Mouse (Mus musculus) spleen, postnatal 36 days (tissue): ENCODE measurements around the gene Slc38a4.

Experiments used
- DNase-seq, 2 experiments: peaks; one replicate each; pipeline ENCODE4 v3.0.0; 2022; ENCODE audit warnings: low spot score in 2 of 2, mixed read lengths in 1 of 2

Slc38a4 gene

DNA sequence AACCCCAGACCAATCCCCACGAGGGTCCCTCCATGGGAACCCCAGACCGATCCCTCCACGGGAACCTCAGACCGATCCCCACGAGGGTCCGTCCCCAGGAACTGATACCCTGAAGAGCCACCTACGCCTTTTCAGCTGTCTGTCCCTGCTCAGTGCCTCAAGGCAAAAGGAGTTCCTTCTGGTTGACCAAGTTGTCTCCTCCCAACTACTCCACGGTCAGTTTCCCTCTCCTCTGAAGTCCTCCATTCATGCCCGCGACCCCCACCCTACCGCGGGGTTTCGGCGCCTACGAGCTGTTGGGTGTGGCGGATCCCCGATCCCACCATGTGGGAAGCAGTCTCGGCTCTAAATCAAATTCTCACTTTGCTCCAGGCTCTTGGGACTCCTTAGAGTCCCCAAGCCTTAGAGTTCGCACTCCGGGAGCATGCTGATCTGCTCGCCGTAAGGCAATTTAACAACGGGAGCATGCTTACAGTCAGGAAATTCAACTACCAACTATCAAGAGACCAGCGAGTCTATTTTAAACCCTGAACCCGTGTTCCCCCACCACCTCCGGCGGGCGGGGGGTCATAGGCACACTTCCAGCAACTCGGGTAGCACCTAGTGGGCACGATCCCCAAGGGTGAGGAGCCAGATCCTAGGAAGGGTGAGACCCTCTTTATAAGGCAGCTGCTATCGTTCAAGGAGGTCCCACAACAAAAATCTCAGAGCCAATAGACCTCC lies 828 bp downstream of the Slc38a4 start:
- no peak for DNase-seq

DNA sequence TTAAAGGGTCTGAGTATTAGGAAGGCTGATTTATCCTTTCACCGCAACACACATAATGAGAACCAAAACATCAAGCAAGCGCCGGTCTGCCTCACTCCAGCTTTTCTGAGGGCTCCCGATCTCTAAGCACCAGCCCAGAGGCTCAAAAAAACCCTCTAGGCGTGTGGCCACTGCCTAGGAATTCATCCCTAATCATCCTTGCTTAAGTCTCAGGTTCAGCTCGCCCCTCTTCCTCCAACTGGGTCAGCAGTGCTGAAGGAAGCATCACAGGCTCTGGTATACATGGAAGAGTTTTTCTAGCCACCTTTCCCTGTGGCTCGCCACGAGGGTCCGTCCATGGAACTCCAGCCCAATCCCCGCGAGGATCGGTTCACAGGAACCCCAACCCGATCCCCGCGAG lies 1.6 kb downstream of the Slc38a4 start:
- no peak for DNase-seq

DNA sequence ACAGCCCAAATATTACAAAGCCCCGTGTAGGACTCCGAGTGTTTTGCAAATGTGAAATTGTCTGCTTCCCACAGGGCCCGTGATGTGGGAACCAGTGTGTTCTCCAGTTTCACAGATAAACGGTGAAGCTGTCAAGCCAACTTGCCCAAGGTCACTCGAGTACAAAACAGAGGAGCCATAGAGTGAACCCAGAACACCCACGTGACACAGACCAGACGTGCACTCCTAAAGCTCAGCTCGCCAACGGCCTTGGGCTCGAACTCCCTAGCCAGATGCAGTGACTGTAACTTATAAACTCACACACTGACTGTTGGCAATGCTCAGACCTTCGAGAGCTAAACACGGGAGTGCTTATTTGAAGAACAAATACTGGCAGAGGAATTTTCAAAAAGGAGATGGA lies 5.3 kb downstream of the Slc38a4 start:
- no peak for DNase-seq

DNA sequence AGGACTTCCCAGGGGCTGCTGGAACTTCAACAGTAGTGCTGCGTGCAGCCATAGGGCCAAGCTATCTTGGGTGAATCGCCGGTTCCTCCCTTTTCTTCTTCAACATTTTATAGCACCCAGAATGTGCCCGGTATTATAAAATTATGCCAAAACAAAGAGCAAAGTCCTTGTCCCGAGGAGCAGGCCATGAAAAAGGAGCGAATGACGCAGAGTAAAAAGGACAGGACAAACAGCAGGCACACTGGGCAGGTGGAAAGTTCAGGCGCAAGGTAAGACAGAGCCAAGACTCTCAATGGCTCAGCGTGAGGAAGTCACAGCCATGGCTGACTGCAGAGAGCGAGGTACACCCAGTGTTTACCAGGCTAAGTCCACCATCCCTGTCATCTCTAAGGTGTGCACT lies 5.7 kb downstream of the Slc38a4 start:
- DNase-seq, result no peak

DNA sequence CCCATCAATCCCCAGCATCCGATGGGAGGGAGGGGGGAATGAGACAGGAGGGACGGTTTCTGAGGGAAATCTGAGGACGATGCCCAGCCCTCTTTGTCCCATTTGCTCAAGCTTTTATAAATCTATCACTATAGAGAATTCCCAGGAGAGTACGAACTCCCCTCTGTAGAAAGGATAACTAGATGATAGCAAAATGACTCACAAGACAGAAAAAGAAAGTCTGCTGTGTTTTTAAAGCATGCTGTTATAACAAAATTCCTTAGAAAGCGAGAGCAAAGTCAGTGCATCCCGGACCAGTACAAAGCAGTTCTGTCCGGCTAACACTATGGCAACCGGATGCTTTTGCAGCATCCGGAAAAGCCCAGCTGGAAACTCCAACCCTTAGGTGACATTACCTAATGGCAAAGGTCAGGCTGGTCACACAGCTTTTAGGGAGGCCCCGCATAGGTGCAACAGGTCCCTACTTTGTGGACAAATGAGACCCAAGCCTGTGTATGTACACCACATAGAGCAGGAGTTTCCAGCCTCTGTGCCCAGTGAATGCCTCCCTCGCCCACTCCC lies 6.4 kb downstream of the Slc38a4 start:
- no peak for DNase-seq

DNA sequence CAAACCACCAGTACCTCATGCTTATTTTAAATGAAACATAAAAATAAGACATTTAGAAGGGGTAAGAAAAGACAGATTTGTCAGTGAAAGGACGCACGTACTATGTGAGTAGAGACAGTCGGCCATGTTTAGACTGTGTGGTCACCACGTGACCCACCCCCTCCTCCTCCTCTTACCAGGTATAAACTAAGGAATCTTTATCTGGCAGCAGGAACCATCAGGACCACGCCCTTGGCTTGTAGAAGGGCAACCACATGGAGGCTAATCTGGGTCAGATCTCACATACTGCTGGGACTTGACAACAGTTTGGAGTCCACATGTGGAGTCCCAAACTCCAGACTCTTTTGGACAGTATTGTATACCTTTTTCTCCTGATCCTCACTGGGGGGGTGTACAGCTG lies 7.5 kb downstream of the Slc38a4 start:
- DNase-seq, result no peak

DNA sequence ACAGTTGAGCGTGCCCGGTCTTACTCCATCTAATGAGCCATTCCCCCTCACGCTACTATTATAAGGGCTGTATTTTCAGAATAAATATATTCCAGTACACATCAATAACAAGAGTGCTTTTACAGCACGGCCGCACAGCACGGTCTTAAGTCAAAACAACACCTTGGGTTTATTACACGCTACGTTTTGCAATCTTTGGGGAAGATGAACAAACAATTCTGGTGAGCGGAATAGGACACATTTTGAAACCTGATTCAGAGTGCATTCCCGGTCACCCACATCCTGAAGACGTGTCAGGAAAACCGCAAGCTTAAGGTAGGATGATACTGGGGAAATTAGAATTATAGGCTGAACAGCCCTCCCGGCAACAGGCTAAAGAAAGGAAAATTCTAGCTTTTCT lies 11.8 kb downstream of the Slc38a4 start:
- DNase-seq, result no peak

DNA sequence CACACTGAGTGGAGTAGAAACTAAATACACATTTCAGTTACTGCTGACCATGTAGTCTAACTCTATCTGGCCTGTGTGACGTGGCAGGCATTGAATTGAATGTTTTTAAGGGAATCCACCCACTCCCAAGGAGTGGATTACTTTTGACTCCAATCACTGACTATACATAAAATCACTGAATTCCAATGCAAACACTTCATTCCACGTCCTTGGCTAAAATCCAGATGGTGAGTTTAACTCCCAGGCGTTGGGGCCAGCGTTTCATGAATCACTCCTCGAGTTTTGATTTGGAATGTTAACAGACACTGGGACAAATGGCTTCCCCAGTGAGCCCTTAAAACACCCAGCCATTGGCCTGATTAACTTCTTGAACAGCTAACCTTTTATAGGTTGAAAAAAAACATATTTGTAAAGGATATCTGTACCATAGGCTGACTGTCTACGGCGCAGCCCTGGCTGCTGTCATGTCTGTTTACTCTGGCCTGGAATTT lies 13.7 kb downstream of the Slc38a4 start:
- no peak for DNase-seq

DNA sequence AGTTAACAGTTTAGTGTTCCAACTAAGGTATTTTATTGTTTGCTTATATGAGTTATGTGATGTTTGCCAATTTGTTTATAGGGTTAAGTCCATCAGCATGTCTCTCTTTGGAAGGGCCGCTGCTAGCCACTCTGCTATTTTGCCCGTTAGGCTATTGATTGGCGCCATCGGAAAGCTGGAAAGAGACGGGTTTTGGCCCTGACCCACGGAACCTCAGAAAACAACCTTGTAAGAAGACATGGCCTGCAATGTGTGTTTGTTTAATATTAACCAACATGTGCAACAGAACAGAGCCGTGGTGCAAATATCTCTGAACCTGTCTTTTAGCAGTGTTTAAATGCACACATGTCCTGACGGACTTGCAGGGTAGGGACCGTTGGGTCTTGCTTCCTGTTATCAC lies 14.6 kb downstream of the Slc38a4 start:
- no peak for DNase-seq

DNA sequence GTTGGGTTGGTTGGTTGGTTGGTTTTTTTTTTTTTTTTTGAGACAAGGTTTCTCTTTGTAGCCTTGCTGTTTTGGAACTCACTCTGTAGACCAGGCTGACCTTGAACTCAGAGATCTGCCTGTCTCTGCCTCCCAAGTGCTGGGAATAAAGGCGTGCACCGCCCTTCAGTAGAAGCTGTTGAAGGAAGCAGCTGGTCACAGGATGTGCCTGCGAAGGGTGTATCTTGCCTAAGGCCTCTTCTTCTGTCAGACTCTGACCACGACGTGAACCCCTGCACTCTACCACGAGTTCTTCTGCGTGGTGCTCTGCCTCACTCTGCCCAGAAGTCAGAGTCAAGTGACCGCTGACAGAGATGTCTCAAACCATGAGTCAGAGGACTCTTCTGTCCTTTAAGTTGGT lies 18.0 kb downstream of the Slc38a4 start:
- DNase-seq, result no peak

DNA sequence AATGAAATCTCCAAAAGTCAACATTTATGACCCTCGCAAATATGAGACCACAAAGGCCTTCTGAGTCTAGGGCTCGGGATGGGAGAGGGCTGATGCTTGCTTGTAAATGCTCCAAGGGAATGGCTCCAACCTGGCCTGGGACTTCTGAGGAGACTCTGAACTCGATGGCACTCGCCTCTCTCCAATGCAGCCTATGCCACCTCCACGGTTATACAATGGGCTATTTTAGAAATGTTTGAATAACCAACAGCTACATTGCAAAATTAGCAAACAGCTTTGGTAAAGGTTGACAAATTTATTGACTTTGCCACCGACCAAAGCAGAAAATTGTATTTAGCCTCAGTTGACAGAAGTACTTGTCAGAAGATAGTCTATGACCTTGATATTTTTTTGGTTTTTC lies 19.9 kb downstream of the Slc38a4 start:
- no peak for DNase-seq

DNA sequence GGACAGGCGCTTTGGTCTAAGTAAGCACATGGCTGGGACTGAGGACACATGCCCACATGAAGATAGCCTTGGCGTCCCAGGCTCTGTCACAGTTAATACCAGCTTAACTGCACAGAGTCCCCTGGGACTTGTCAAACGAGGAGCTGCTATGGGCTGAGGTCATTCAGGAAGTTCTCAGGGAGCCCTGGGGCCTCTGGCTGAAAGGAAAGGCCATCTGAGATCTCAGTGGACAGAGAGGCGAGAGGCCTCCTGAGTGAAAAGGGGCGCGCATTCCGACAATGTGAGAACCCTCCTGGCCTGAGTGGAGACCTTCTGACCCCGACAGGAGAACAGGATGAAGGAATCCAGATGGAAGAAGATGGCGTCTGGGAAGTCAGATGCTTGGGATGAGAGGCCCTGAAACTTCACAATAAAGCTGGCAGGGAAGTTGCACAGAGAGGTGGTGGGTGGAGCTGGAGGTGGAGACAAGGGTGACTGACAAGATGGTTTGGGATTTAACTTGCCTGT lies 22.2 kb downstream of the Slc38a4 start:
- no peak for DNase-seq

DNA sequence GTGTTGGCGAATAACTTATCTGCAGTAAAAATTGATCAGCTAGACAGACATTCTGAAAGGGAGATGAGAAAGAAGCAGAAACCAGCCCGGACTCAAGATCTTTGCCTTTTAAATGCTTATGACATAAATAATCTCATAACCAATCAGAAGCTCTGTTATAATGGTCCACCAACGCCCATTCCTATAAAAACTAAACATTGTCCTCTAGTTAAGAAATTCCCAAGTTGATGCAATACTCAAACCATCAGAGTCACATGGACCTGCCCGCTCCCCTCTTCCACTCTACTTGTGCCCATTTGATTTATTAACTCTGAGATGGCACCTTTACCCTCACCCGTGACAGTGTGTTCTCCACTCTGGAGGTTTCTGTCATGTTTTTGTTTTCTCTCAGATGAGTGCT lies 23.9 kb downstream of the Slc38a4 start:
- no peak for DNase-seq

DNA sequence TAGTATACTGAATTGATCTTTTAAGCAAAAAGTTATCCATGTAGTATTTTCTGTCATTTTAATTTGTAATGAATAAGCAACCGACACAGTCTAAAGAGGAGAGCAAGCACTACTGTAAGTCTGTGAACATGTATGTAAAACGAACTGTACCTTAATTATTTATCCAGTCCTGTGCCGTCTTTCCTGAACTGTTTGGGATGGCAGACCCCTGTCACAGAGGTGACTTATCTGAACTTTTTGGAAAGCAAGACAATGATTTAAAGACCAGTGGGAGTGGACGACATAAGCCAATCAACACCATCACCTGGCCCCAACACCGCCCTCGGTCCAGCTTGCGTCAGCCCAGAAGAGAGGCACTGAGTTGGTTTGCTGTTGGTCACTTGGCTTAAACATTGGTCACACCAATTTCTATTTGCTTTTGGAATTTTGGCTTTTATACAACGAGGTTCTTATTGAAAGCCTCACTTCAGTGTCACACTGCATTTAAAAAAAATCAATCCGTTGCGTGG lies 24.7 kb downstream of the Slc38a4 start:
- no peak for DNase-seq

DNA sequence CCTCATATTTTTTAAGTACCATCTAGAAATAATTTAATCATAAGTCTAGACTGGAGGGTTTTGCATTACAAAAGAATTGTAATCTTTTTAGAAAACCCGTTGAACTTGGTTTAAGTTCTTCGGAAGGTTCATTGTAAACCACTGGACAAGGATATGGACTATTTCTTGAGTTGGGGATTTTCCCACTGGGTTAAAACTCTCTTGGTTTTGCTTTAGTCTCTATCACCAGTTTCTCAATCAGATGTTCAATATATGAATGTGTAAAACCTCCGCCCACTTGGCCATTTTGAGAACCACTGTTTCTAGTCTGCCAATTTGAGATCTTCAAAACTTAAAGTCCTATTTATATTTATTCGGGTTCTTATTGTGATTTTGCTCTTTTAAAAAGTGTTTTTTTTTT lies 25.6 kb downstream of the Slc38a4 start:
- DNase-seq, result no peak

DNA sequence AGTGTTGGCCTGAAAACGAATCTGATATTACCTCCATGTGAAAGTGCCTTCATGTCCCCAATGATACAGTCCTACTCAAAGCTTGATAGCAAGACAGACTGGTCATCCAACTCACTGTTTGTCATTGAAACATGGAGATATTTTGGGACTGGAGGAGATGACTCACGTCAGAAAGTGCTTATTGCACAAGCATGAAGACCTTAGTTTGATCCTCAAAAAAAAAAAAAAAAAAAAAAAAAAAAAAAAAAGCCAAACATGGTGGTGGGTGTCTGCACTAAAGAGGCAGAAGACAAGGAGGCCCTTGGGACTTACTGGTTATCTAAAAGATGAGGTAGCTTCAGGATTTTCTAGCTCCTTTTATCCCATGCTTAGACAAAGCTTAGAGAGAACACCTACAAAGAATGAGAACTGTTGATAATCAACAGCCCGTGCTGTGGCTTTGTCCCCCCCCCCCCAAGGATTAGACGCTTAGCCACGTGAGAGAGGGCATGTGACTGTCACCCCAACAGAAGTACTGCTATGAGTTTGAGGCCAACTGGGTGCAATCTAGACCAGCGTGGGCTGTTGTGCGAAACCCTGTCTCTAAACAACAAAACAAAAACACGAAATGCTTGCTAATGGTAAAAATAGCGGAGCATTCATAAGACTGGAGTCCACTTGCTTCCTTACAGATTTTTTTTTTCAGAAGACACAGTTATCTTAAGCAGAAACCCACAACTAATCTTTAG lies 26.5 kb downstream of the Slc38a4 start:
- DNase-seq, result no peak

DNA sequence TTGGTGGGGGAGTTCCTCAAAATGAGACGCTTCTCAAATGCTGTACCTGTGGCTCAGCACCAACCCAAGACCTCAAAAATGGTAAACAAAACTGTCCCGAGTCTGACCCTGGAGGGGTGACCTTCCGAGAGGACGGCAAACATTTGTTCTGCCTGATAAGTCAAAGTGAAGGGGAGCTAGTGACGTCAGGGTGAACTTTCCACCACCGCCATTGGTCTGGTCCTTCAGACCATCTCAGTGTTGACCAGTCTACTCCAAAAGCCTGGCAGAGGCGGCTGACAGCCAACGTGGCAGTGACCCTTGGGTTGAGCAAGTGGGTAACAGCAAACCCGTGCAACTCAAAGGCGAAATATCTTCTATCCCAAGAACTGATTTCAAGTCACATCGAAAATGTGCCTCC lies 27.1 kb downstream of the Slc38a4 start:
- no peak for DNase-seq

DNA sequence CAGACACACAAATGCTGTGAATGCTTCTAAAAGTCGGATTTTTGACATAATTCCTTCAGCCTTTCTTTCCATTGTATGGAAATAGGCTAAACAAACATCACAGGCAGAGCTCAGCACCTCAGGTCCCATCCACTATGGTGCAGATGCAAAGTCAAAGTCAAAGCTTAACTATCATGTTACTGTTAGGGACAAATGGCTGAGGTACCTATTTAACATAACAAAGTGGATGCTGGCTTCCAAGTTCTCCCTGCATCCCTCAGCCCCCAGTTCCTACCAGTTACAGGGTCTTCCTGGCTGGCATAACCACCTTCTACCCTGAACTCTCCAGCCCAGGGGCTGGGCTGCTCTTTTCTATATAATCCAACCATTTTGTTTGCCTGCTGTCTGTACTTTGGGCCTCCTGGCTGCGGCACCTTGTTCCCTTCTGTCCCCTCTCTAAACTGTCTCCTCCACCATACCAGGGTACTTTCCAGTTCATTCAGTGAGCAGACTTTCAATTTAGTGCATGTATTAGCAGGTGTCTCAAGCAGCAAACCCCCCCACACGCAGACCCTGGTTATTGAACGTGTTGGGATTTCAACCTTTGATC lies 27.6 kb downstream of the Slc38a4 start:
- DNase-seq, result no peak

DNA sequence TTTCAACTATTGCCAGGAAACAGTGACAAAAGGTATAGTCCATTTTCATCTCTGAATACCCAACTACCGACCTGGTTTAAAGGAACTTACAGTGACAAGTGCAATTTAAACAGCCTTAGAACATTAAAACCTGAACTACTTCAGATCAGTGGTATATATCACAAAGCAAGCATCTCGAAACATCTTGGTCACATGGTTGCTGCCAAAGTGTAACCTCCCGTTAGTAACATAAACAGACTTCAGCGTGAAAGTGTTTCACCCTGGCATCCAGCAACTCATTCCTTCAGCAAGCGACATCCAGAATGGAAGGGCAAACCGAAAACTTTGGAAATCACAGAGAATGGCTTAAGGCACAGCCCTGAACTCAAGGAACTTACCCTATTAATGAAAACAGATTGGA lies 29.1 kb downstream of the Slc38a4 start:
- DNase-seq, result no peak

DNA sequence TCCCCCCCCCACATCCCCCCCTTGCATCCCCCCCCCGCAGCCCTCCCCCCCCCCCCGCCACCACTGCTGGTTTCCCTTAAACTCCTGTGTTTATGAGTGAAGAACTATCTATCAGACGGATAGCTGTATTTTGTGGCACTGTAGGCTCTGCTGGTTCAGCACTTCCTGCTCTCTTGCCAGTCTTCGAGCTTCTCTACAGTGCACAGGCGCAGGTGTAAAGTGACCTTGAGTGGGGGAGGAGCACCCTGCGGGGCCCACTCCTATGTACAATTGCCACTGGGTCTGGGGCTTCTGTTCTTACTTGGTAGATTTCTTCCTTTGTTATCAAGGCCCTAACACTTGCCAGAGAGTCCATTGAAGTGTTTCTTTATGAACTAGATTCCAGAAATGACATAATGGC lies 33.0 kb downstream of the Slc38a4 start:
- no peak for DNase-seq

DNA sequence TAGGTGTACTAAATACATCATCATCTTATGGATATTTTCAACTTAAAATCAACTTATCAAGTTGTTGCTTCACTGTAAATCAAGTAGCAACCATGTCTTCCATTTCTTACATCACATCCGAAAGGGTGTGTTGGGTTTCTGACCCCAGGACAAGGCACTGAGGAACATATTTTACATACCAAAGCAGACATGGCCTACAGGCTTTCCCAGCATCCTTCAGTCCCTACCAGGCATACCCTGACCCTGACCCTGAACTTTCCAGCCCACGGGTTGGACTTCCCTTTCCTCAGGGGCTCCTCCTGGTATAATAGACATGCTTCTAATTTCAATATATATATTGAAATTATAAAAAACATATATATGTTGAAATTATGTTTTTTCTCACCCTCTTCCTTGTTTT lies 33.5 kb downstream of the Slc38a4 start:
- no peak for DNase-seq

DNA sequence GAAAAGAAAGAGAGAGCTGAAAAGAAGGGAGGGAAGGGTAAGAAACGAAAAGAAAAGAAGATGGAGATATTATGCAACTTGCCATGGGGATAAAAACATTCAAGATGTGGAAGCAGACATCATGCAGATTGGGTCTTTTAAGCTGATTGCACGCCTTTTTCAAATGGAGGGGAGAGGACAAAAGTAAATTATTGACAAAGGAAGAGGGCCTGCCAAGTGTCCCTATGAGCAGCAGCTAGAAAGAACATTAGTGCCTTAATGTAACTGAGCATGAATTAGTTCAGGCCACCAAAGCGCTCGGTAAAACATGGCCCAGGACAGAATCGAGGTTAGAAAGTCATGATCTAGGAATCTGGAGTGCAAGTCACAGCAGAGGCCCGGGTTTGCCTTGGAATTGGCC lies 35.5 kb downstream of the Slc38a4 start:
- no peak for DNase-seq
